ENCODE assay signal across 30 mouse cellular contexts in genomic region chr6:148105722-148106268, GRCm38 (mm10). TPM values are rescaled to one million over a fixed set of nuclear protein-coding genes. Genes with fewer than 3 reads are reported as not detected.
DNase-seq lines count a peak whose midpoint lies in the region; ATAC-seq and TF ChIP-seq lines count a peak whose summit lies in the region.
"Had no signal": no experiment of that assay in that cellular context is flagged by ENCODE, and none has a peak within 500 bp of the region (broad histone marks: within the 10 kb centered on the region; RNA-seq: fewer than 3 reads in every experiment).

No protein-coding gene starts in this region.

- 31% methylated on average over 9 of the region's 9 CpGs for WGBS in liver, postnatal 0 days (ENCODE audit: insufficient replicate concordance)
- WGBS in liver, embryonic 11.5 days = 52% methylated on average over 9 of the region's 9 CpGs
- 21% methylated on average over 9 of the region's 9 CpGs for WGBS in bone marrow, adult 2 months
- 77% methylated on average over 9 of the region's 9 CpGs for WGBS in forebrain, embryonic 14.5 days

- H3K4me3 ChIP-seq in liver, postnatal 0 days (ENCODE audit: low read depth, low read length) = no peak overlapping the region
- no peak overlapping the region for H3K4me3 ChIP-seq in liver, embryonic 11.5 days (ENCODE audit: low read depth, low read length)
- H3K4me3 ChIP-seq in bone marrow, adult 2 months (replicated peaks; ENCODE audit: control insufficient read depth, low read depth, low read length) = no peak overlapping the region
- H3K4me3 ChIP-seq in megakaryocyte, embryonic 14.5 days (replicated peaks) = peak overlapping the region; percentile 80
- H3K4me3 ChIP-seq in forebrain, embryonic 14.5 days (ENCODE audit: low read depth, low read length) = no peak overlapping the region
- H3K4me3 ChIP-seq: erythroblast, embryonic 14.5 days; heart, embryonic 12.5 days; hindbrain, embryonic 13.5 days; left cerebral cortex, adult 2 months; limb, embryonic 12.5 days; neural tube, embryonic 12.5 days had no signal

- TF ChIP-seq CTCF in liver, postnatal 0 days (IDR thresholded peaks at IDR 0.05; ENCODE audit: low read depth) = no peak
- TF ChIP-seq CTCF in bone marrow, adult 2 months (IDR thresholded peaks at IDR 0.05; ENCODE audit: control insufficient read depth, insufficient read depth, low read length) = no peak

- H3K9ac ChIP-seq in liver, postnatal 0 days (replicated peaks) = no peak overlapping the region
- H3K9ac ChIP-seq in liver, embryonic 11.5 days (ENCODE audit: low read depth, low read length) = no peak overlapping the region
- no peak overlapping the region for H3K9ac ChIP-seq in forebrain, embryonic 14.5 days (ENCODE audit: low read length)
- H3K9ac ChIP-seq: forebrain, postnatal 0 days; heart, embryonic 12.5 days; hindbrain, embryonic 13.5 days; limb, embryonic 12.5 days; neural tube, embryonic 12.5 days had no signal

- no peak; the same call in 1 of the 2 replicates for ATAC-seq in liver, postnatal 0 days
- ATAC-seq in liver, embryonic 11.5 days (replicated peaks; ENCODE audit: low FRiP score) = no peak
- ATAC-seq in forebrain, embryonic 14.5 days = no peak
- ATAC-seq: activated CD4-positive, CD25-positive, alpha-beta regulatory T cell, adult 4 months; CD4-positive, CD25-positive, alpha-beta regulatory T cell, adult 4 months; forebrain, postnatal 0 days; intestine, embryonic 16.5 days; midbrain, embryonic 16.5 days had no signal

- no peaks in the 10 kb centered on the region for H3K27me3 ChIP-seq in liver, postnatal 0 days (ENCODE audit: insufficient read depth, low read length)
- H3K27me3 ChIP-seq in liver, embryonic 11.5 days (replicated peaks; ENCODE audit: control insufficient read depth, insufficient read depth, low read length) = no peaks in the 10 kb centered on the region
- H3K27me3 ChIP-seq in megakaryocyte, embryonic 14.5 days (replicated peaks) = no peaks in the 10 kb centered on the region
- H3K27me3 ChIP-seq in forebrain, embryonic 14.5 days (replicated peaks; ENCODE audit: control insufficient read depth, insufficient read depth, low read length) = no peaks in the 10 kb centered on the region
- H3K27me3 ChIP-seq: heart, embryonic 12.5 days; hindbrain, embryonic 13.5 days; limb, embryonic 12.5 days; neural tube, embryonic 12.5 days had no signal

- no peak overlapping the region for H3K27ac ChIP-seq in liver, postnatal 0 days (ENCODE audit: low read depth)
- no peak overlapping the region for H3K27ac ChIP-seq in liver, embryonic 11.5 days (ENCODE audit: low read depth, low read length)
- peak overlapping the region; percentile 32; the same call in 1 of the 2 replicates for H3K27ac ChIP-seq in bone marrow, adult 2 months (ENCODE audit: control insufficient read depth, insufficient read depth, low read depth, low read length, poor library complexity)
- H3K27ac ChIP-seq in forebrain, embryonic 14.5 days (ENCODE audit: low read depth, low read length) = no peak overlapping the region
- H3K27ac ChIP-seq: hindbrain, embryonic 13.5 days; left cerebral cortex, adult 2 months; limb, embryonic 12.5 days; macrophage; neural tube, embryonic 12.5 days had no signal

- H3K36me3 ChIP-seq in liver, postnatal 0 days (replicated peaks; ENCODE audit: insufficient read depth, low read length) = no peaks in the 10 kb centered on the region
- H3K36me3 ChIP-seq in liver, embryonic 11.5 days (ENCODE audit: control insufficient read depth, insufficient read depth, low read length) = no peaks in the 10 kb centered on the region
- no peaks in the 10 kb centered on the region for H3K36me3 ChIP-seq in megakaryocyte, embryonic 14.5 days (replicated peaks; ENCODE audit: low read length)
- H3K36me3 ChIP-seq in forebrain, embryonic 14.5 days (ENCODE audit: control insufficient read depth, insufficient read depth, low read length) = no peaks in the 10 kb centered on the region
- H3K36me3 ChIP-seq: heart, embryonic 12.5 days; hindbrain, embryonic 13.5 days; limb, embryonic 12.5 days; neural tube, embryonic 12.5 days had no signal

- no peak for TF ChIP-seq EP300 in liver, postnatal 0 days (IDR thresholded peaks at IDR 0.05; ENCODE audit: low read depth)

- intact Hi-C loops in gastrocnemius, postnatal 36 days (cut with DNase I) = no loop called here

- no peaks in the 10 kb centered on the region for H3K9me3 ChIP-seq in liver, postnatal 0 days (ENCODE audit: low read length)
- H3K9me3 ChIP-seq in liver, embryonic 11.5 days (ENCODE audit: control insufficient read depth, low read length) = no peaks in the 10 kb centered on the region
- no peaks in the 10 kb centered on the region for H3K9me3 ChIP-seq in megakaryocyte, embryonic 14.5 days
- no peaks in the 10 kb centered on the region for H3K9me3 ChIP-seq in forebrain, embryonic 14.5 days (replicated peaks; ENCODE audit: control insufficient read depth, low read length)
- H3K9me3 ChIP-seq: heart, embryonic 12.5 days; hindbrain, embryonic 13.5 days; limb, embryonic 12.5 days; neural tube, embryonic 12.5 days had no signal

- TF ChIP-seq POLR2A in bone marrow, adult 2 months (IDR thresholded peaks at IDR 0.05; ENCODE audit: borderline replicate concordance, control insufficient read depth, low read depth, low read length) = no peak

- 0 out of 2 replicates have a peak overlapping the region, but pooled peaks have one; percentile 3 for H3K4me2 ChIP-seq in liver, postnatal 0 days (ENCODE audit: low read depth, low read length)
- H3K4me2 ChIP-seq in liver, embryonic 11.5 days = no peak overlapping the region
- H3K4me2 ChIP-seq in forebrain, embryonic 14.5 days (ENCODE audit: low read length) = no peak overlapping the region
- H3K4me2 ChIP-seq: heart, embryonic 12.5 days; hindbrain, embryonic 13.5 days; limb, embryonic 12.5 days; midbrain, embryonic 11.5 days; neural tube, embryonic 12.5 days had no signal

- no peak for DNase-seq in liver, postnatal 0 days
- DNase-seq in liver, embryonic 11.5 days (ENCODE audit: low spot score) = no peak
- DNase-seq in gastrocnemius, postnatal 36 days = no peak
- DNase-seq in ovary, postnatal 36 days (ENCODE audit: low spot score) = no peak
- DNase-seq in forebrain, embryonic 14.5 days (ENCODE audit: low spot score) = no peak
- DNase-seq: adrenal gland, adult 8-10 months; cerebellum, adult 18-20 months; cerebellum, postnatal 10 days; forebrain, postnatal 0 days; gastrocnemius, postnatal 10 days; heart, adult 18-20 months; heart, postnatal 4 days; kidney, adult 9 months; kidney, postnatal 10 days; right cerebral cortex, postnatal 14 days had no signal

- H3K4me1 ChIP-seq in liver, postnatal 0 days (ENCODE audit: insufficient read depth) = peaks cover 11% of the 10 kb centered on the region
- peaks cover 4% of the 10 kb centered on the region; the same call in 1 of the 2 replicates for H3K4me1 ChIP-seq in liver, embryonic 11.5 days (replicated peaks; ENCODE audit: control insufficient read depth, insufficient read depth, low read length)
- H3K4me1 ChIP-seq in bone marrow, adult 2 months (ENCODE audit: control insufficient read depth, insufficient read depth, low read length) = no peaks in the 10 kb centered on the region; the same call in 1 of the 2 replicates
- peaks cover 59% of the 10 kb centered on the region for H3K4me1 ChIP-seq in megakaryocyte, embryonic 14.5 days
- peaks cover 3% of the 10 kb centered on the region; the same call in 1 of the 2 replicates for H3K4me1 ChIP-seq in forebrain, embryonic 14.5 days (ENCODE audit: control insufficient read depth, insufficient read depth, low read length)
- H3K4me1 ChIP-seq: heart, embryonic 12.5 days; hindbrain, embryonic 13.5 days; limb, embryonic 12.5 days; neural tube, embryonic 12.5 days had no signal

RNA-seq across cellular contexts. Expression of gene Far2, which starts 58.7 kb away (rescaled TPM):
- 1.1 and 1.2 TPM in 2 replicates for polyA plus RNA-seq in liver, postnatal 0 days (2015; fragmentation: Nextera tagmentation; extraction: Ambion mirVana)
- polyA plus RNA-seq in liver, embryonic 11.5 days (2014; fragmentation: Nextera tagmentation; extraction: Ambion mirVana) = 1.9 and 2.3 TPM in 2 replicates
- polyA plus RNA-seq in bone marrow, adult 2 months (2011; ENCODE audit: insufficient read depth, insufficient read length, low replicate concordance, missing spikeins) = 1.4 TPM in 1 of 2 replicates, not detected in the other
- polyA plus RNA-seq in megakaryocyte, embryonic 14.5 days (2012; ENCODE audit: insufficient read depth, low replicate concordance) = 0.36 TPM in 1 of 2 replicates, not detected in the other
- total RNA-seq in gastrocnemius, postnatal 36 days (2021) = not detected
- 8.6 and 13.6 TPM in 2 replicates for polyA plus RNA-seq in forebrain, embryonic 14.5 days (2014; fragmentation: Nextera tagmentation; extraction: Ambion mirVana)
- total RNA-seq: heart, adult 18-20 months; heart, postnatal 4 days; liver, adult 2 months had no signal
- polyA plus RNA-seq: erythroblast, embryonic 14.5 days had no signal
